In the genomic region with DNA sequence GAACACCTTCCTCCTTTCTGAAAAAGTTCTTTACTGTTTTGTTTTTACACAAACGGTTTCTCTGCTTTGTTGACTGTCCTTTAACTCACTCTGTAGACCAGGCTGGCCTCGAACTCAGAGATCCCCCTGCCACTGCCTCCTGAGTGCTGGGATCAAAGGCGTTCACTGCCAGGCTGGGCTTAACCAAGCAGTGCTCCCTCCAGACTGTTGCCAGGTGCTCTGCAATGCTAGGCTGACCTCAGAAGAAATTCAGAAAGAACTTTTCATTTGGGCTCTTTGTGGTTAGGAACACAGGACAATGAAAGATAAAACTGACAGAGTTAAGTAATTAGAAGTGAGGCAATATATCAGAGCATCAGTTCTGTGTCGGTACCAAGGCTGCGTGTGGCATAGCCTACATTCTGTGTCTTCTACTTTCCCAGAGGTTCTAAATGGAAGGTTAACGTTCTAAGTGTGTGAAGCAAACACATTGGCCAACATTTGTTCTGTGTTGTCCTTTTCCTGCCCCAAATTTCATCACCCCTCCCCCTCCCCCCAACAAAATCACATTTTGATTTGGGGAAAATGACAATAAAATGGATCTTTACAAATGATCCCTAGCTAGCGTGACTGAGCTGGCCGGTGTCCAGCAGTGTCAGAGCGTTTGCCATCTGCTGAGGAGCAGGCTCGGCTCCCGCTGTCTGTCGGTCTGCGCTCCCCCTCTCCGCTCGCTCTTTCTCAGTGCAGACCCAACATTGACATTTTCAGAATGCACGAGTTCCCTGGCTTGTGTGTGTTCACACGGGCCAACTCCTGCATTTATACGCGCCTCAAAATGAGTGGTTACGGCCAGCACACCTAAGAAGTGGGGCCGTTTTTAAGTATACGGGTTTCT, we compare ENCODE assay signal across 8 mouse cellular contexts. TPM values are rescaled to one million over a fixed set of nuclear protein-coding genes. Genes with fewer than 3 reads are reported as not detected.
DNase-seq lines count a peak whose midpoint lies in the region; ATAC-seq and TF ChIP-seq lines count a peak whose summit lies in the region.

No protein-coding gene starts in this region.

- TF ChIP-seq POLR2A in cerebellum, adult 2 months (IDR thresholded peaks at IDR 0.05; ENCODE audit: borderline replicate concordance, insufficient read depth, low read length), result 0 out of 2 replicates have a peak, but pooled peaks have one; percentile 27
- TF ChIP-seq POLR2A in thymus, adult 2 months (IDR thresholded peaks at IDR 0.05; ENCODE audit: control insufficient read depth, extremely low read depth, insufficient read depth, low read length, poor library complexity), result no peak

- H3K36me3 ChIP-seq in lung, embryonic 14.5 days (ENCODE audit: insufficient read depth), result no peaks in the 10 kb centered on the region
- H3K36me3 ChIP-seq in midbrain, embryonic 13.5 days, result peaks cover 8% of the 10 kb centered on the region
- H3K36me3 ChIP-seq in thymus, adult 2 months (ENCODE audit: control insufficient read depth, insufficient read depth, low read length), result no peaks in the 10 kb centered on the region

- WGBS in lung, embryonic 14.5 days, result 41% methylated on average over 22 of the region's 22 CpGs
- WGBS in cerebellum, adult 2 months, result 3% methylated on average over 22 of the region's 22 CpGs
- WGBS in midbrain, embryonic 13.5 days, result 51% methylated on average over 22 of the region's 22 CpGs
- 86% methylated on average over 22 of the region's 22 CpGs for WGBS in thymus, adult 2 months

- peak; percentile 78 for DNase-seq in lung, embryonic 14.5 days
- DNase-seq in lung, postnatal 25 days (ENCODE audit: low spot score), result no peak
- DNase-seq in cerebellum, adult 2 months, result peak; percentile 89 to 90
- peak; percentile 63 to 84 for DNase-seq in kidney, postnatal 36 days
- DNase-seq in thymus, adult 2 months, result no peak
- no peak for DNase-seq in urinary bladder, adult 18-20 months (ENCODE audit: low spot score in 2 of 2)

- H3K27ac ChIP-seq in lung, embryonic 14.5 days (ENCODE audit: low read depth), result peak overlapping the region; percentile 13; the same call in 1 of the 2 replicates
- peak overlapping the region; percentile 77 for H3K27ac ChIP-seq in cerebellum, adult 2 months (ENCODE audit: insufficient read depth, low read length)
- peak overlapping the region; percentile 74 for H3K27ac ChIP-seq in midbrain, embryonic 13.5 days
- no peak overlapping the region for H3K27ac ChIP-seq in thymus, adult 2 months (ENCODE audit: control insufficient read depth, insufficient read depth, low read length)

- no peaks in the 10 kb centered on the region for H3K27me3 ChIP-seq in lung, embryonic 14.5 days (ENCODE audit: insufficient read depth, low read length)
- no peaks in the 10 kb centered on the region for H3K27me3 ChIP-seq in cerebellum, adult 2 months (ENCODE audit: control insufficient read depth, insufficient read depth, low read length)
- no peaks in the 10 kb centered on the region for H3K27me3 ChIP-seq in midbrain, embryonic 13.5 days
- H3K27me3 ChIP-seq in thymus, adult 2 months (ENCODE audit: control insufficient read depth, insufficient read depth, low read length), result no peaks in the 10 kb centered on the region

- TF ChIP-seq CTCF in lung, embryonic 14.5 days (IDR thresholded peaks at IDR 0.05; ENCODE audit: low read depth), result no peak
- no peak for TF ChIP-seq CTCF in cerebellum, adult 2 months (IDR thresholded peaks at IDR 0.05; ENCODE audit: borderline replicate concordance, insufficient read depth, low read depth, low read length)
- TF ChIP-seq CTCF in thymus, adult 2 months (IDR thresholded peaks at IDR 0.05; ENCODE audit: borderline replicate concordance, control insufficient read depth, extremely low read depth, insufficient read depth, low read length, poor library complexity), result no peak

- H3K4me1 ChIP-seq in lung, embryonic 14.5 days (ENCODE audit: insufficient read depth), result peaks cover 17% of the 10 kb centered on the region
- peaks cover 20% of the 10 kb centered on the region for H3K4me1 ChIP-seq in cerebellum, adult 2 months (ENCODE audit: control insufficient read depth, insufficient read depth, low read length)
- H3K4me1 ChIP-seq in midbrain, embryonic 13.5 days (replicated peaks), result peaks cover 31% of the 10 kb centered on the region
- H3K4me1 ChIP-seq in thymus, adult 2 months (replicated peaks; ENCODE audit: control insufficient read depth, insufficient read depth, low read length), result peaks cover 7% of the 10 kb centered on the region

- H3K4me3 ChIP-seq in lung, embryonic 14.5 days (ENCODE audit: low read depth, low read length), result peak overlapping the region; percentile 12; the same call in 1 of the 2 replicates
- H3K4me3 ChIP-seq in cerebellum, adult 2 months (replicated peaks; ENCODE audit: insufficient read depth, low read depth, low read length), result peak overlapping the region; percentile 46
- H3K4me3 ChIP-seq in midbrain, embryonic 13.5 days (replicated peaks), result no peak overlapping the region
- H3K4me3 ChIP-seq in thymus, adult 2 months (ENCODE audit: control insufficient read depth, insufficient read depth, low read length), result no peak overlapping the region

- H3K4me2 ChIP-seq in lung, embryonic 14.5 days, result peak overlapping the region; percentile 53
- H3K4me2 ChIP-seq in midbrain, embryonic 13.5 days (replicated peaks), result peak overlapping the region; percentile 28

- H3K9me3 ChIP-seq in lung, embryonic 14.5 days (ENCODE audit: low read depth, low read length), result no peaks in the 10 kb centered on the region
- H3K9me3 ChIP-seq in midbrain, embryonic 13.5 days, result no peaks in the 10 kb centered on the region

- H3K9ac ChIP-seq in lung, embryonic 14.5 days, result 0 out of 2 replicates have a peak overlapping the region, but pooled peaks have one; percentile 13
- H3K9ac ChIP-seq in midbrain, embryonic 13.5 days (replicated peaks), result no peak overlapping the region

- ATAC-seq in lung, embryonic 14.5 days (ENCODE audit: insufficient read depth), result 0 out of 2 replicates have a peak, but pooled peaks have one; percentile 12
- ATAC-seq in granulocyte monocyte progenitor cell, adult 5-6 weeks (replicated peaks; ENCODE audit: poor library complexity, severe bottlenecking), result peak; percentile 50
- peak; percentile 79; the same call in 1 of the 2 replicates for ATAC-seq in midbrain, embryonic 13.5 days

RNA-seq across cellular contexts. Expression of a gene that starts 12.2 kb away (rescaled TPM):
- 4.8 and 5.8 TPM in 2 replicates for polyA plus RNA-seq in lung, embryonic 14.5 days (2014; fragmentation: Nextera tagmentation; extraction: Ambion mirVana)
- not detected in 2 replicates for polyA plus RNA-seq in cerebellum, adult 2 months (2012; rRNA removed)
- not detected in 2 replicates for total RNA-seq in granulocyte monocyte progenitor cell, adult 5-6 weeks (2014; fragmentation: Nextera tagmentation)
- not detected in 2 replicates for total RNA-seq in granulocyte monocyte progenitor cell, adult 5-6 weeks (2017)
- not detected in 2 replicates for polyA plus RNA-seq in midbrain, embryonic 13.5 days (2015; fragmentation: Nextera tagmentation; extraction: Ambion mirVana)
- polyA plus RNA-seq in thymus, adult 2 months (2012; rRNA removed), result not detected in 2 replicates

RNA-seq across cellular contexts. Expression of a gene that starts 31.0 kb away (rescaled TPM):
- polyA plus RNA-seq in lung, embryonic 14.5 days (2014; fragmentation: Nextera tagmentation; extraction: Ambion mirVana), result 45.8 and 49.4 TPM in 2 replicates
- polyA plus RNA-seq in cerebellum, adult 2 months (2012; rRNA removed), result 24.6 and 26.1 TPM in 2 replicates
- total RNA-seq in granulocyte monocyte progenitor cell, adult 5-6 weeks (2014; fragmentation: Nextera tagmentation), result 47.7 and 54.6 TPM in 2 replicates
- total RNA-seq in granulocyte monocyte progenitor cell, adult 5-6 weeks (2017), result 31.1 and 33.4 TPM in 2 replicates
- 42.6 and 46.8 TPM in 2 replicates for polyA plus RNA-seq in midbrain, embryonic 13.5 days (2015; fragmentation: Nextera tagmentation; extraction: Ambion mirVana)
- 6.7 and 6.8 TPM in 2 replicates for polyA plus RNA-seq in thymus, adult 2 months (2012; rRNA removed)

RNA-seq across cellular contexts. Expression of a gene that starts 49.1 kb away (rescaled TPM):
- polyA plus RNA-seq in lung, embryonic 14.5 days (2014; fragmentation: Nextera tagmentation; extraction: Ambion mirVana), result 36.7 and 38.3 TPM in 2 replicates
- polyA plus RNA-seq in cerebellum, adult 2 months (2012; rRNA removed), result 71.8 and 72.4 TPM in 2 replicates
- 19.6 and 28.2 TPM in 2 replicates for total RNA-seq in granulocyte monocyte progenitor cell, adult 5-6 weeks (2014; fragmentation: Nextera tagmentation)
- total RNA-seq in granulocyte monocyte progenitor cell, adult 5-6 weeks (2017), result 50.7 and 54.9 TPM in 2 replicates
- 32.4 and 50.7 TPM in 2 replicates for polyA plus RNA-seq in midbrain, embryonic 13.5 days (2015; fragmentation: Nextera tagmentation; extraction: Ambion mirVana)
- polyA plus RNA-seq in thymus, adult 2 months (2012; rRNA removed), result 29.1 and 31.9 TPM in 2 replicates

Comparison
In these comparisons a context has a peak if more than half of its experiments do, and no peak if none do; other contexts are left out.
1. DNase-seq: peak in lung, embryonic 14.5 days (single experiment), cerebellum, adult 2 months (2 of 2) and kidney, postnatal 36 days (2 of 2); none in lung, postnatal 25 days (single experiment), thymus, adult 2 months (single experiment) and urinary bladder, adult 18-20 months (0 of 2).
2. ATAC-seq: peak in every context shown above with its lines; median percentile 79 in midbrain, embryonic 13.5 days; 50 in granulocyte monocyte progenitor cell, adult 5-6 weeks; 12 in lung, embryonic 14.5 days.
3. H3K4me3 ChIP-seq: peak in lung, embryonic 14.5 days (single experiment) and cerebellum, adult 2 months (single experiment); none in midbrain, embryonic 13.5 days (single experiment) and thymus, adult 2 months (single experiment).